Mouse (Mus musculus): ENCODE data around the gene Mcm10. TPM values are rescaled to one million over a fixed set of nuclear protein-coding genes. Genes with fewer than 3 reads are reported as not detected.
A peak's percentile ranks its signal among the peaks of the same experiment; 100 is the strongest.

Mcm10 gene
- polyA plus RNA-seq, 1 experiment from 2014 or later: 17.9 TPM

DNA sequence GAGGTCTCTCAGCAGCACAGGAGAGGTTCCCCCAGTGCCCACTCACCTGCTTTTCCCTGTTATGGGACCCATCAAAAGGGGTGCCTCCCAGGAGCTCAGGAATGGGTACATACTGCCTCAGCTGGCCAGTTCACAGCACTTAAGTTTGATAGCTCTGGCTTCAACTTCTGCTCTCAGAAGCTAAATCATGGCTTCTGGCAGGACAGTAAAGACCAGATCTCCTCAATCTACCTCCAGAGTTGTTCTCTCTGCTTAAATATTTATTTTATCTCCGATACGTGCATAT, 30.8 kb upstream of the Mcm10 start:
- Histone ChIP-seq H3K27me3 (replicated peaks; ENCODE audit: control insufficient read depth, insufficient read depth, low read length) (no peaks in the 10 kb centered on the region), H3K4me1 (ENCODE audit: control insufficient read depth, insufficient read depth, low read length) (peaks cover under 1% of the 10 kb centered on the region), H3K9me3 (replicated peaks; ENCODE audit: control insufficient read depth, low read length) (no peaks in the 10 kb centered on the region), H3K4me3 (ENCODE audit: low read depth, low read length) (no peak overlapping the region), H3K36me3 (ENCODE audit: control insufficient read depth, insufficient read depth, low read length) (no peaks in the 10 kb centered on the region), H3K27ac (ENCODE audit: low read depth, low read length) (no peak overlapping the region), H3K4me2 (ENCODE audit: low read length) (no peak overlapping the region), H3K9ac (ENCODE audit: low read length) (no peak overlapping the region)
- WGBS: 88% methylated on average over 2 of the region's 2 CpGs
- DNase-seq (ENCODE audit: low spot score): no peak
- no peak for ATAC-seq

DNA sequence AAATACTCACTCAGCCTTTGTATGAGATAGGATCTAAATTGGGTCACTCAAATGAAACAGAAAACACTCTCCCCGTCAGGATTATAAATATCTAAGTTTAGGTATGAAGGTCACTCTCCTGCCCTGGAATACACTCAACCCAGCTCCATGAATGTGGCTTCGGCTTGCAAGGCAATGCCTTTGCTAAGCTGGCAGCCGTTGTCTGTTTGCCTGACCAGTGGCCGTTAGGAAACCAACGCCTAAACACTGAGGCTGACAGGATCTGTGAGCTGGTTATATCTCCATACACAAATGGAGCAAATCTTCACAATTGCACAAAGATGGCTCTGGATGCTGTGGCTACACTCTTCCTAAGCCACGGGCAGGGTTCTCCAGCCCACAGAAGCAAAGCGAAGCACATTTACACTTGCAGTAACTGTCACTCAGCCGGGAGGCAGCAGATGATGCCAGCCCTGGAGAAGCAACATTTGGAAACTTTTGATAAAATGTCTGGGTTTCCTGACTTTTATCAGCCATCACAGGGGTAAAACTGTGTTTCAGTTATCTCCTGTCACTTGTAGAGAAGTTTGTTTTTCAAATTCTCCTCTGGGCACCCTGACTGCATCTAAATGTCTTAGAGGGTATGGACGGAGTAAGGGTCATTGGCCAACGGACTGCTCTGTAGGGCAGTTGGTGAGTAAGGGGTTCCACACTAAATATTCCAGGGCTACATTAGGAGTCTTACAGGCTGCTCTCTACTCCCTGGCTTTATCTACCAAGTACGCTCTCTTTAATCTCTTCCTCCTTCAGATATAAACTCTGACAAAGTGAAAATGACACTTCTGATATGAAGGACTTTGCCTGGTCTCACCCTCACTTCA, 30.3 kb upstream of the Mcm10 start:
- DNase-seq (ENCODE audit: low spot score): no peak
- H3K27ac ChIP-seq (ENCODE audit: low read depth, low read length): no peak overlapping the region
- WGBS: 80% methylated on average over 11 of the region's 11 CpGs
- ATAC-seq: no peak
- H3K36me3 ChIP-seq (ENCODE audit: control insufficient read depth, insufficient read depth, low read length): no peaks in the 10 kb centered on the region
- H3K27me3 ChIP-seq (replicated peaks; ENCODE audit: control insufficient read depth, insufficient read depth, low read length): no peaks in the 10 kb centered on the region
- no peak overlapping the region for H3K4me3 ChIP-seq (ENCODE audit: low read depth, low read length)
- no peak overlapping the region for H3K9ac ChIP-seq (ENCODE audit: low read length)
- H3K4me2 ChIP-seq (ENCODE audit: low read length): no peak overlapping the region
- no peaks in the 10 kb centered on the region for H3K9me3 ChIP-seq (replicated peaks; ENCODE audit: control insufficient read depth, low read length)
- H3K4me1 ChIP-seq (ENCODE audit: control insufficient read depth, insufficient read depth, low read length): peaks cover 6% of the 10 kb centered on the region

DNA sequence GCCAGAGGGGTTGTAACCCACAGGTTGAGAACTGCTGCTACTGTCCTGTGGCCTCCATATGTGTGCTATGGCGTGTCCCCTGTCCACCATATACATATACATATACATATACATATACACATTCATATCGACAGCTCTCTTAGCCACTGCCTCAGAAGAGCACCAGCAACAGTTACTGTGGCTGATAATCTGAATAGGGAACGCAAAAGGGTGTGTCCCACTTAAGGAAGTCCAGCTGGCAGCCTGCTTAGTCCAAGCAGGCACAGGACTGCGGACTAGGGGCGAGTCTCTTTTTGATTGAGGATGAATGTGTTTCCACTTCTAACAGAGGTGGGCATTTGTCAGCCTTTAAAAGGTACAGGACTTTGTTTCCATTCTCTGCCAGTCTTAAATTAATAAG, 29.3 kb upstream of the Mcm10 start:
- no peak overlapping the region for H3K4me3 ChIP-seq (ENCODE audit: low read depth, low read length)
- ATAC-seq: no peak
- no peaks in the 10 kb centered on the region for H3K27me3 ChIP-seq (replicated peaks; ENCODE audit: control insufficient read depth, insufficient read depth, low read length)
- no peak overlapping the region for H3K4me2 ChIP-seq (ENCODE audit: low read length)
- H3K27ac ChIP-seq (ENCODE audit: low read depth, low read length): no peak overlapping the region
- no peak for DNase-seq (ENCODE audit: low spot score)
- no peak overlapping the region for H3K9ac ChIP-seq (ENCODE audit: low read length)
- H3K9me3 ChIP-seq (replicated peaks; ENCODE audit: control insufficient read depth, low read length): no peaks in the 10 kb centered on the region
- H3K36me3 ChIP-seq (ENCODE audit: control insufficient read depth, insufficient read depth, low read length): no peaks in the 10 kb centered on the region
- peaks cover 8% of the 10 kb centered on the region for H3K4me1 ChIP-seq (ENCODE audit: control insufficient read depth, insufficient read depth, low read length)
- 86% methylated on average over 5 of the region's 5 CpGs for WGBS

DNA sequence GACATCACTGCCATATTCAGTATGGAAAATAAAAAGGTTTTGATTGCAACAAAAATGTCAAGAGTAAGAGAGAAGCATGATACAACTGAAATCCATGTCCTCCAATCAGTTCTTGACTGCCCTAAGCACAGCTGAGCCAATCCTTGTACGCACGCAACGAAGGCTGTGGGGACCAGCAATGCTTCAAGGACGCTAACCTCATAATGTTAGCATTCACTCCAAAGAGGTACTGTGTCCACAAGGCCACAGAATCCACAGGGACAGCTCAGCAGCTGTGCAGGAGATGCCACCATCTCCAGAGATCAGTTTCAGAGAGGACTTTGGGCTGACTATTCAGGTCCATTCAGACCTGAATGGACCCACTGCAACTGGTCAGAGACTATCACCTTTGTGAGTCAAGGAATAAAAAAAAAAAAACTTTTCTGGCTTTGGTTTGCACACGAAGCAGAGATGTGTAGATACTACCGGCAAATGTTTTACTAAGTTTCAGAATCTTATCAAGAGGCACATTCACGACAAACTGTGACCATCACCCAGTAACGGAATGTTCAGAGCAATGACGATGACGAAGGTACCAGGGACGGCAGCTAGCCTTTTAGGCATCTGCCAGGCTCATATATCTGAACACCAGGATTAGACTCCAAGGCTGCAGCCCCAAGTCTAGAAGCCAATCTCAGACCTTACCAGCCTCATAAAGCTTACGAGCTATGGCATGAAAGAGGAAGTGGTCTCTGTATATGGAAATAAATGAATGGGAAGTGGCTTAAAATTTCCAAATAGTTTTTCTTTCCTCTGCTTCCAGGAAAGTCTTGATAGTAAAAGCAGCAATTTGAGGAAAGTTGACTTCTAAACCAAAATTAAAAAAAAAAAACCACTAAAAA, 27.9 kb upstream of the Mcm10 start:
- no peaks in the 10 kb centered on the region for H3K36me3 ChIP-seq (ENCODE audit: control insufficient read depth, insufficient read depth, low read length)
- no peak for DNase-seq (ENCODE audit: low spot score)
- 89% methylated on average over 12 of the region's 12 CpGs for WGBS
- peaks cover 8% of the 10 kb centered on the region for H3K4me1 ChIP-seq (ENCODE audit: control insufficient read depth, insufficient read depth, low read length)
- no peak overlapping the region for H3K9ac ChIP-seq (ENCODE audit: low read length)
- H3K27me3 ChIP-seq (replicated peaks; ENCODE audit: control insufficient read depth, insufficient read depth, low read length): no peaks in the 10 kb centered on the region
- H3K9me3 ChIP-seq (replicated peaks; ENCODE audit: control insufficient read depth, low read length): no peaks in the 10 kb centered on the region
- H3K4me2 ChIP-seq (ENCODE audit: low read length): no peak overlapping the region
- no peak overlapping the region for H3K27ac ChIP-seq (ENCODE audit: low read depth, low read length)
- ATAC-seq: no peak
- no peak overlapping the region for H3K4me3 ChIP-seq (ENCODE audit: low read depth, low read length)

DNA sequence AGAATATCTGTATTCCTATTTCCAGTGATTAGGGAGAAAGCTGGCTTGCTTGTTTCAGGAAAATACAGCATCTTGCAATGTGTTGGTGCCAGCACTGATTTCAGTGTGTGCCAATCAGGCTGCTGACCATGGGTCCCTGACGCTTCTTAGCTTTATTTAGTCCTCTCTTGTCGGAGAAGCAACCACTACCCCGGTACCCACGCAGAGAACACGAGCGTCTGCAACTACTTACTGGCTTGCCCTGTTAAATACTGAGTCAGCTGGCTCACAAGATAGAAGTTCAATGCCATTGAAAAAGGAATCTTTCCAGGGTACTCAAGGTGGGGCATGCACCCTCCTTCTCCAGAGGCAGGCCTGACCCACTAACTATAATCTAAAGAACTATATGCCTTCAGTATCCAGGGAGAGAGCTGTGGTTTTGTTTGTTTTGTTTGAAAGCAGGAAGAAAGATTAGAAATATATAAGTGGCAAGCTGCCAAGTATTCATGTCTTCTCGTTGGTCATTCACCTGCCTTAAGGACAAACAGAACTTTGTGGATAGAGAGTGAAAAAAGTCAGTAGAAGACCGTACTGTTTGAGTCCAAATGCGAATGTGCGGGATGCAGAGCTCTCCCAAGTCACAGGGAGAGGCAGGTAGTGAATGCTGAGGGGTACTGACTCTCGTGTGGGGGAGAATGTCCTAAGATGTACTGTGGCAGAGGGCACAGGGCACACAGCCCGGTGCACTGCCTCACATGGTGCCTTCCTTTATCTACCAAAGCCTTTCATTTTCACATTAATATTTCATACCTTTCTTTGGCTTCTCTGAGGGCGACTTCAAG, 27.0 kb upstream of the Mcm10 start:
- Histone ChIP-seq H3K4me1 (ENCODE audit: control insufficient read depth, insufficient read depth, low read length) (peaks cover 8% of the 10 kb centered on the region), H3K27ac (ENCODE audit: low read depth, low read length) (no peak overlapping the region), H3K27me3 (replicated peaks; ENCODE audit: control insufficient read depth, insufficient read depth, low read length) (no peaks in the 10 kb centered on the region), H3K4me3 (ENCODE audit: low read depth, low read length) (no peak overlapping the region), H3K36me3 (ENCODE audit: control insufficient read depth, insufficient read depth, low read length) (no peaks in the 10 kb centered on the region), H3K9ac (ENCODE audit: low read length) (no peak overlapping the region), H3K4me2 (ENCODE audit: low read length) (no peak overlapping the region), H3K9me3 (replicated peaks; ENCODE audit: control insufficient read depth, low read length) (no peaks in the 10 kb centered on the region)
- no peak for ATAC-seq
- 83% methylated on average over 13 of the region's 13 CpGs for WGBS
- DNase-seq (ENCODE audit: low spot score): no peak

DNA sequence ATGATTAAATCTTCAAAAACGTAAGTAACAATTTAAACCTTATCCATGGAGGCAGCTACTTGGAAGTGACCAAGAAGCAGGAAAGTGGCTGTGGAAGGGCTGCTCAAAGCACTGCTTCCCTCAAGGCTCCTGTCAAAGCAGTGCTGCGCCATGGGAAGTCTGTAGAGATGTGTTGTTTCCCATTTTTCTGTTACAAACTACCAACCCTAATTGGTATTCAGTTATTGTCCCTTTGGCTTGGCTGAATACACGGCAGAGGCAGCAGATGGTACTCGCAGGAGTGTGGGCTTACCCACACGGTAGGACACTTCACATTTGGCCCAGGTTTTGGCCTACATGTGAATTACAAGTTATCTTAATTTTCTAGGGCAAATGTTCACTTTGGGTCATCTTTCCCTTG, 25.7 kb upstream of the Mcm10 start:
- no peak overlapping the region for H3K9ac ChIP-seq (ENCODE audit: low read length)
- ATAC-seq: peak; percentile 58
- no peaks in the 10 kb centered on the region for H3K9me3 ChIP-seq (replicated peaks; ENCODE audit: control insufficient read depth, low read length)
- peaks cover 8% of the 10 kb centered on the region for H3K4me1 ChIP-seq (ENCODE audit: control insufficient read depth, insufficient read depth, low read length)
- no peak overlapping the region for H3K4me3 ChIP-seq (ENCODE audit: low read depth, low read length)
- H3K4me2 ChIP-seq (ENCODE audit: low read length): no peak overlapping the region
- H3K27ac ChIP-seq (ENCODE audit: low read depth, low read length): no peak overlapping the region
- WGBS: 40% methylated on average over 5 of the region's 5 CpGs
- H3K27me3 ChIP-seq (replicated peaks; ENCODE audit: control insufficient read depth, insufficient read depth, low read length): no peaks in the 10 kb centered on the region
- DNase-seq (ENCODE audit: low spot score): peak; percentile 62
- H3K36me3 ChIP-seq (ENCODE audit: control insufficient read depth, insufficient read depth, low read length): no peaks in the 10 kb centered on the region

DNA sequence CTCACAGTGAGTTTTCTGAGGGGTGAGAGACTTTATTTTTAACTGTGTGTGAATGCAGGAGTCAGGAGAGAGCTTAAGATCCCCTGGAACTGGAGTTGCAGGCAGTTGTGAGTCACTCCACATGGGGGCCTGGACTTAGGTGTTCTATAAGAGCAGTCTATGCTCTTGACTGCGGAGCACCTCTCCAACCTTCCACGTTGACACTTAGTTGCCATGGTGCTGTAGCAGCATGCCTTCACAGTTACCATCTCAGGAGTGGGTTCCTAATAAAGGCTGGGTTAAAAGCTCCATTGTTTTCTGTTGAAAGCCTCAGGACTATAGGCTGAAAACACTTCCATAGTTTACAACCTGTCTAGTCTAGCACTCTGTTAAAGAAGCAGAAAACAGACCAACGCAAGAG, 24.8 kb upstream of the Mcm10 start:
- Histone ChIP-seq H3K9me3 (replicated peaks; ENCODE audit: control insufficient read depth, low read length) (no peaks in the 10 kb centered on the region), H3K9ac (ENCODE audit: low read length) (no peak overlapping the region), H3K4me1 (ENCODE audit: control insufficient read depth, insufficient read depth, low read length) (peaks cover 8% of the 10 kb centered on the region), H3K27ac (ENCODE audit: low read depth, low read length) (no peak overlapping the region), H3K27me3 (replicated peaks; ENCODE audit: control insufficient read depth, insufficient read depth, low read length) (no peaks in the 10 kb centered on the region), H3K4me2 (ENCODE audit: low read length) (no peak overlapping the region), H3K36me3 (ENCODE audit: control insufficient read depth, insufficient read depth, low read length) (no peaks in the 10 kb centered on the region), H3K4me3 (ENCODE audit: low read depth, low read length) (no peak overlapping the region)
- no peak for DNase-seq (ENCODE audit: low spot score)
- ATAC-seq: no peak
- 14% methylated on average over 3 of the region's 3 CpGs for WGBS

DNA sequence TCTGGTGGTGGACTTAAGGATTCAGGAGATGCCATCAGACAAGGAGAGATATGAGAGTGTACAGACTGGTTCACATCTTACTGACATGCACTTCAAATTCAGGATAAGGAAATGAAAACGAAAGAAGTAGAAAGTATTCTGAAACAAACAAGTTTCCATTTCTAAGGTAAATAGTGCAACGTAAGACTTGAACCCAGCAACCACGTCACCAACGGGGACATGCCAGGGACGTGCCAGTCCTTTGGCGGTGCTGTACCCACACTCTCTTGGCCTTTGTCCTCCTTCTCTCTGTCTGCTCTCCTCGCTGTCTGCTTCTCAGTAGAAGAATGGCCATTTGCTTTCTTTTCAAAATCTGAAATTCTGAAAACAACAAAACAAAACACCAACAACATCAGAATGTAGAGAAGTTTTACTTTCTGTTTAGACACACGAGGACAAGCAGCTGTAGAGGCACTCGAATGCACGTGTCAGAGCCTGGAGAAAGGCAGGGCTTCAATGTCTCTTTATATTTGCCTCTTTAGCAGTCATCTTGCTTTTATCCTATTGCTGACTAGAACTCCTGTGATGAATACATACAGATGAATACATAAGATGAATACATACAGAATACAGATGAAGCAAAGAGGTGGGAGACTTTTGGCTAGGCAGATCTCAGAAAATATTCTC, 24.0 kb upstream of the Mcm10 start:
- Histone ChIP-seq H3K27ac (ENCODE audit: low read depth, low read length) (no peak overlapping the region), H3K36me3 (ENCODE audit: control insufficient read depth, insufficient read depth, low read length) (no peaks in the 10 kb centered on the region), H3K9ac (ENCODE audit: low read length) (no peak overlapping the region), H3K4me1 (ENCODE audit: control insufficient read depth, insufficient read depth, low read length) (peaks cover 8% of the 10 kb centered on the region), H3K9me3 (replicated peaks; ENCODE audit: control insufficient read depth, low read length) (no peaks in the 10 kb centered on the region), H3K4me3 (ENCODE audit: low read depth, low read length) (no peak overlapping the region), H3K4me2 (ENCODE audit: low read length) (no peak overlapping the region), H3K27me3 (replicated peaks; ENCODE audit: control insufficient read depth, insufficient read depth, low read length) (no peaks in the 10 kb centered on the region)
- ATAC-seq (no peak), DNase-seq (ENCODE audit: low spot score) (no peak)
- 69% methylated on average over 10 of the region's 10 CpGs for WGBS

Measured in forebrain, embryonic 14.5 days (tissue).